Comparison of ENCODE assay signal across 16 mouse cellular contexts in genomic region chr6:56899601-56900000, GRCm38 (mm10). TPM values are rescaled to one million over a fixed set of nuclear protein-coding genes. Genes with fewer than 3 reads are reported as not detected.
DNase-seq lines count a peak whose midpoint lies in the region; ATAC-seq and TF ChIP-seq lines count a peak whose summit lies in the region.
"Had no signal": no experiment of that assay in that cellular context is flagged by ENCODE, and none has a peak within 500 bp of the region (broad histone marks: within the 10 kb centered on the region; RNA-seq: fewer than 3 reads in every experiment).

No protein-coding gene starts in this region.

- H3K79me2 ChIP-seq in CH12.LX (replicated peaks; ENCODE audit: control insufficient read depth, extremely low read depth, insufficient read depth, poor library complexity, severe bottlenecking): peaks cover 9% of the 10 kb centered on the region; the same call in 1 of the 2 replicates

- peaks cover 0 to 19% of the 10 kb centered on the region in 2 experiments for H3K36me3 ChIP-seq in CH12.LX (replicated peaks in 1 of 2; ENCODE audit: control insufficient read depth in 1 of 2, insufficient read depth in 1 of 2, low read length in 1 of 2)
- H3K36me3 ChIP-seq in liver, embryonic 14.5 days (replicated peaks; ENCODE audit: control insufficient read depth, insufficient read depth, low read depth): peaks cover 9% of the 10 kb centered on the region; the same call in 1 of the 2 replicates
- H3K36me3 ChIP-seq: hindbrain, embryonic 12.5 days; limb, embryonic 15.5 days had no signal

- no peaks in the 10 kb centered on the region for H3K27me3 ChIP-seq in CH12.LX (replicated peaks)
- no peaks in the 10 kb centered on the region for H3K27me3 ChIP-seq in liver, embryonic 14.5 days (ENCODE audit: control insufficient read depth, insufficient read depth, low read length)
- H3K27me3 ChIP-seq: hindbrain, embryonic 12.5 days; limb, embryonic 15.5 days had no signal

- peaks cover 0 to 37% of the 10 kb centered on the region in 2 experiments; a peak in 2 of 4 replicates for H3K4me1 ChIP-seq in CH12.LX (ENCODE audit: control insufficient read depth in 1 of 2, insufficient read depth in 2 of 2)
- peaks cover 36 to 53% of the 10 kb centered on the region in 2 experiments for H3K4me1 ChIP-seq in liver, embryonic 14.5 days (replicated peaks; ENCODE audit: control insufficient read depth in 2 of 2, insufficient read depth in 2 of 2, low read length in 1 of 2)

- no peaks in the 10 kb centered on the region for H3K9me3 ChIP-seq in CH12.LX (replicated peaks; ENCODE audit: low read length)
- H3K9me3 ChIP-seq in liver, embryonic 14.5 days (ENCODE audit: control insufficient read depth, low read length): no peaks in the 10 kb centered on the region
- H3K9me3 ChIP-seq: hindbrain, embryonic 12.5 days; limb, embryonic 15.5 days had no signal

- WGBS in liver, embryonic 14.5 days (ENCODE audit: insufficient replicate concordance): 76% methylated on average over 3 of the region's 3 CpGs

- TF ChIP-seq EP300 in CH12.LX (IDR thresholded peaks at IDR 0.05; ENCODE audit: low read length): no peak
- TF ChIP-seq EP300 in liver, embryonic 14.5 days (IDR thresholded peaks at IDR 0.05; ENCODE audit: low read depth): no peak

- TF ChIP-seq RAD21 in CH12.LX (IDR thresholded peaks at IDR 0.05; ENCODE audit: low read depth, low read length): no peak

- no peak overlapping the region for H3K4me3 ChIP-seq in CH12.LX (replicated peaks in 1 of 3; ENCODE audit: low read depth in 2 of 3, low read length in 2 of 3, poor library complexity in 1 of 3)
- peak overlapping the region in 1 of 2 experiments; percentile 31; a peak in 2 of 4 replicates for H3K4me3 ChIP-seq in liver, embryonic 14.5 days (ENCODE audit: insufficient read depth in 1 of 2, low read depth in 2 of 2, low read length in 2 of 2)
- H3K4me3 ChIP-seq: hindbrain, embryonic 12.5 days; left cerebral cortex, adult 2 months; limb, embryonic 15.5 days; myocyte had no signal

- 0 out of 2 replicates have a peak overlapping the region, but pooled peaks have one; percentile 33 for H3K9ac ChIP-seq in CH12.LX (ENCODE audit: insufficient read depth, low read depth)
- H3K9ac ChIP-seq in liver, embryonic 14.5 days (replicated peaks): peak overlapping the region; percentile 40
- H3K9ac ChIP-seq: hindbrain, embryonic 12.5 days; limb, embryonic 15.5 days had no signal

- no peak overlapping the region for H3K27ac ChIP-seq in CH12.LX (ENCODE audit: insufficient read depth, low read depth)
- H3K27ac ChIP-seq in liver, embryonic 14.5 days: peak overlapping the region; percentile 50; the same call in 1 of the 2 replicates
- H3K27ac ChIP-seq: hindbrain, embryonic 12.5 days; left cerebral cortex, adult 2 months; limb, embryonic 15.5 days had no signal

- dilution Hi-C loops in CH12.LX (cut with MboI; ENCODE audit: extremely low pct_ligation_motif_present, extremely low pct_unique_long_range_greater_than_20kb, low sequenced_read_pairs): no loop called here

- DNase-seq in heart, adult 11 months: peak; percentile 95
- no peak for DNase-seq in heart, postnatal 4 days
- DNase-seq in CH12.LX (ENCODE audit: extremely low read depth): no peak
- peak; percentile 40 to 50 for DNase-seq in heart, adult 9 months (ENCODE audit: low spot score in 2 of 2)
- no peak for DNase-seq in liver, embryonic 14.5 days (ENCODE audit: low read depth in 3 of 3, low spot score in 3 of 3)
- DNase-seq in retina, postnatal 1 day: no peak
- DNase-seq in cerebellum, postnatal 36 days: no peak
- DNase-seq: adrenal gland, postnatal 36 days; embryo, embryonic 11 days; kidney, adult 18-20 months had no signal

- in situ Hi-C loops in CH12.LX (cut with MboI; ENCODE audit: low pct_ligation_motif_present, low pct_unique_long_range_greater_than_20kb, low sequenced_read_pairs): no loop called here

- peak overlapping the region; percentile 50 for H3K4me2 ChIP-seq in CH12.LX (ENCODE audit: insufficient read depth, low read depth, poor library complexity, severe bottlenecking)
- H3K4me2 ChIP-seq in liver, embryonic 14.5 days (ENCODE audit: low read depth): peak overlapping the region; percentile 93
- H3K4me2 ChIP-seq: hindbrain, embryonic 12.5 days; limb, embryonic 15.5 days had no signal

- no peak for TF ChIP-seq POLR2A in CH12.LX (IDR thresholded peaks at IDR 0.05; ENCODE audit: low read depth, low read length)

- TF ChIP-seq CTCF in CH12.LX (conservative IDR thresholded peaks at IDR 0.05 in 1 of 2, IDR thresholded peaks at IDR 0.05 in 1 of 2; ENCODE audit: low read depth in 2 of 2, low read length in 2 of 2): no peak
- TF ChIP-seq CTCF in liver, embryonic 14.5 days (IDR thresholded peaks at IDR 0.05; ENCODE audit: low read depth): no peak

- ATAC-seq in liver, embryonic 14.5 days (ENCODE audit: insufficient read depth): no peak
- no peak for ATAC-seq in CD4-positive, CD25-positive, alpha-beta regulatory T cell, adult 4 months

TF ChIP-seq in CH12.LX, 34 proteins besides CTCF, POLR2A, EP300 and RAD21:
- TF ChIP-seq ETS1 (conservative IDR thresholded peaks at IDR 0.05; ENCODE audit: low read depth, low read length) (no peak), SIN3A (IDR thresholded peaks at IDR 0.05; ENCODE audit: low read length) (0 out of 2 replicates have a peak, but pooled peaks have one; percentile 42)

RNA-seq across cellular contexts. Expression of gene Nt5c3, which starts 24.1 kb away (rescaled TPM):
- 10 to 100 TPM; 44.1 to 46.9 TPM for total RNA-seq in heart, postnatal 4 days (2021)
- total RNA-seq in CH12.LX (2012; rRNA removed) (23.7 and 23.8 TPM in 2 replicates), CH12.LX (2014; rRNA removed) (82.4 and 82.5 TPM in 2 replicates)
- polyA plus RNA-seq in CH12.LX (2012; ENCODE audit: insufficient read length, low read depth): 36.5 and 38.7 TPM in 2 replicates
- 55.6 and 84.0 TPM in 2 replicates for polyA plus RNA-seq in liver, embryonic 14.5 days (2012; rRNA removed)
- 255 and 257 TPM in 2 replicates for polyA plus RNA-seq in liver, embryonic 14.5 days (2014; fragmentation: Nextera tagmentation; extraction: Ambion mirVana)
- 10 to 100 TPM; 57.3 to 63.7 TPM for polyA plus RNA-seq in CD4-positive, CD25-positive, alpha-beta regulatory T cell, adult 4 months (2017; shearing (Covaris generic))

RNA-seq across cellular contexts. Expression of gene Vmn1r4, which starts 24.2 kb away (rescaled TPM):
- under 1 TPM in 1 of 2 experiments, not detected in 1; 0.12 TPM for total RNA-seq in heart, postnatal 4 days (2021)
- total RNA-seq in CH12.LX (2012; rRNA removed) (0.25 and 0.29 TPM in 2 replicates), CH12.LX (2014; rRNA removed) (0.11 and 0.41 TPM in 2 replicates)
- 0.11 and 0.12 TPM in 2 replicates for polyA plus RNA-seq in CH12.LX (2012; ENCODE audit: insufficient read length, low read depth)
- polyA plus RNA-seq in liver, embryonic 14.5 days (2012; rRNA removed): 0.10 and 0.13 TPM in 2 replicates
- 0.11 and 0.28 TPM in 2 replicates for polyA plus RNA-seq in liver, embryonic 14.5 days (2014; fragmentation: Nextera tagmentation; extraction: Ambion mirVana)
- polyA plus RNA-seq in CD4-positive, CD25-positive, alpha-beta regulatory T cell, adult 4 months (2017; shearing (Covaris generic)): under 1 TPM in 1 of 2 experiments, not detected in 1; 0.16 TPM
- polyA plus RNA-seq: large intestine, adult 2 months had no signal

Comparison
In these comparisons a context has a peak if more than half of its experiments do, and no peak if none do; other contexts are left out.
1. DNase-seq: peak in heart, adult 11 months (single experiment) and heart, adult 9 months (2 of 2); none in heart, postnatal 4 days (single experiment), CH12.LX (single experiment), liver, embryonic 14.5 days (0 of 3), retina, postnatal 1 day (single experiment) and cerebellum, postnatal 36 days (0 of 2).